Mouse (Mus musculus) midbrain, embryonic 13.5 days (tissue): ENCODE results near the gene Lonp1. TPM values are rescaled to one million over a fixed set of nuclear protein-coding genes. Genes with fewer than 3 reads are reported as not detected.

Experiments
- ATAC-seq: fragments of 200-750 bp; cut with Nextera tagmentation; 2 replicates; pipeline ENCODE4 v1.8.0; 2017; ENCODE audit warnings: mild to moderate bottlenecking, moderate TSS enrichment, moderate library complexity
- H3K27ac ChIP-seq: fragments of 300-500 bp; sonication (generic); 2 replicates; pipeline ENCODE4 v1.5.1; 2015; ENCODE audit warnings: inconsistent platforms, mild to moderate bottlenecking, moderate library complexity
- H3K27me3 ChIP-seq: fragments of 300-500 bp; sonication (generic); 2 replicates; pipeline ENCODE4 v1.6.1; 2015; ENCODE audit warnings: mild to moderate bottlenecking, inconsistent platforms
- H3K36me3 ChIP-seq: fragments of 300-500 bp; sonication (generic); 2 replicates; pipeline ENCODE4 v1.6.1; 2015; ENCODE audit warnings: mild to moderate bottlenecking, inconsistent platforms
- H3K4me1 ChIP-seq: fragments of 300-500 bp; sonication (generic); replicated peaks from 2 replicates; pipeline ENCODE4 v1.6.1; 2015; ENCODE audit warnings: inconsistent platforms
- H3K4me2 ChIP-seq: fragments of 300-500 bp; sonication (generic); replicated peaks from 2 replicates; pipeline ENCODE4 v1.6.1; 2015; ENCODE audit warnings: moderate library complexity, mild to moderate bottlenecking, inconsistent platforms
- H3K4me3 ChIP-seq: fragments of 300-500 bp; sonication (generic); replicated peaks from 2 replicates; pipeline ENCODE4 v1.5.1; 2015; ENCODE audit warnings: mild to moderate bottlenecking, inconsistent platforms
- H3K9ac ChIP-seq: fragments of 300-500 bp; sonication (generic); replicated peaks from 2 replicates; pipeline ENCODE4 v1.6.1; 2015; ENCODE audit warnings: mild to moderate bottlenecking, inconsistent platforms
- H3K9me3 ChIP-seq: fragments of 300-500 bp; sonication (generic); 2 replicates; pipeline ENCODE4 v1.6.1; 2016; ENCODE audit warnings: mild to moderate bottlenecking, inconsistent platforms
- WGBS: fragments of 180-500 bp; shearing (Covaris S2); methylation state at CpG from one replicate; pipeline ENCODE4 v1.1.7; 2015; 5-methylcytosine and 5-hydroxymethylcytosine counted together
- polyA plus RNA-seq: library from polyadenylated mRNA; unstranded; fragments of >200 nt; fragmentation: Nextera tagmentation; extraction: Ambion mirVana; gene quantifications from 2 replicates; pipeline ENCODE4 v1.2.1, GENCODE M21; 2015

Gene Lonp1
- polyA plus RNA-seq = 40.9 and 43.4 TPM in 2 replicates

- no peaks in the 10 kb centered on the region for H3K9me3 ChIP-seq
- under 1% methylated on average over 51 of the region's 51 CpGs for WGBS
- peaks cover 25% of the 10 kb centered on the region for H3K36me3 ChIP-seq
- peak within 1 kb of the TSS; percentile 71 for H3K27ac ChIP-seq
- peaks cover 27% of the 10 kb centered on the region for H3K4me1 ChIP-seq
- ATAC-seq = peak; percentile 93
- peak within 1 kb of the TSS; percentile 87 for H3K9ac ChIP-seq
- peak within 1 kb of the TSS; percentile 93 for H3K4me2 ChIP-seq
- peaks cover 4% of the 10 kb centered on the region; the same call in 1 of the 2 replicates for H3K27me3 ChIP-seq
- peak within 1 kb of the TSS; percentile 90 for H3K4me3 ChIP-seq
Measured at GRCm38 (mm10) chr17:56626754-56627470, at the start of gene Lonp1. Gene Lonp1 (minus strand): TSS chr17:56626887.

GRCm38 (mm10) chr17:56673647-56674416 is 47.1 kb upstream of the Lonp1 start:
- peak; percentile 37 for ATAC-seq
- Histone ChIP-seq H3K27ac (peak overlapping the region; percentile 85), H3K4me1 (peaks cover 46% of the 10 kb centered on the region), H3K9ac (peak overlapping the region; percentile 99), H3K4me2 (peak overlapping the region; percentile 75), H3K4me3 (peak overlapping the region; percentile 99), H3K27me3 (no peaks in the 10 kb centered on the region), H3K9me3 (no peaks in the 10 kb centered on the region), H3K36me3 (peaks cover 16% of the 10 kb centered on the region)
- WGBS = 2% methylated on average over 35 of the region's 37 CpGs

GRCm38 (mm10) chr17:56672941-56673646 is 46.4 kb upstream of the Lonp1 start, which contains the start of gene Ranbp3:
Gene Ranbp3 (plus strand): TSS chr17:56673294.
- Histone ChIP-seq H3K4me1 (peaks cover 51% of the 10 kb centered on the region), H3K4me2 (peak within 1 kb of the TSS; percentile 75), H3K36me3 (peaks cover 16% of the 10 kb centered on the region), H3K4me3 (peak within 1 kb of the TSS; percentile 99), H3K27ac (peak within 1 kb of the TSS; percentile 85), H3K9me3 (no peaks in the 10 kb centered on the region), H3K9ac (peak within 1 kb of the TSS; percentile 99), H3K27me3 (peaks cover 6% of the 10 kb centered on the region)
- WGBS = under 1% methylated on average over 56 of the region's 66 CpGs
- peak; percentile 88 for ATAC-seq

GRCm38 (mm10) chr17:56669766-56670165 is 43.1 kb upstream of the Lonp1 start:
- H3K9me3 ChIP-seq = no peaks in the 10 kb centered on the region
- no peak overlapping the region for H3K4me3 ChIP-seq
- H3K27ac ChIP-seq = no peak overlapping the region
- 87% methylated on average over 8 of the region's 8 CpGs for WGBS
- ATAC-seq = no peak
- H3K4me2 ChIP-seq = no peak overlapping the region
- H3K36me3 ChIP-seq = no peaks in the 10 kb centered on the region
- H3K9ac ChIP-seq = peak overlapping the region; percentile 32; the same call in 1 of the 2 replicates
- peaks cover 20% of the 10 kb centered on the region for H3K27me3 ChIP-seq
- H3K4me1 ChIP-seq = peaks cover 20% of the 10 kb centered on the region

- Histone ChIP-seq H3K9ac (peak overlapping the region; percentile 67), H3K27me3 (peaks cover 20% of the 10 kb centered on the region), H3K27ac (no peak overlapping the region), H3K4me3 (peak overlapping the region; percentile 40), H3K4me2 (peak overlapping the region; percentile 72), H3K36me3 (no peaks in the 10 kb centered on the region), H3K9me3 (no peaks in the 10 kb centered on the region), H3K4me1 (peaks cover 20% of the 10 kb centered on the region)
- 0 out of 2 replicates have a peak, but pooled peaks have one; percentile 28 for ATAC-seq
- WGBS = 5% methylated on average over 31 of the region's 31 CpGs
Measured at GRCm38 (mm10) chr17:56668384-56669144, 41.9 kb upstream of the Lonp1 start.

GRCm38 (mm10) chr17:56667591-56667990 is 40.9 kb upstream of the Lonp1 start:
- H3K4me3 ChIP-seq = no peak overlapping the region
- no peak overlapping the region for H3K4me2 ChIP-seq
- no peak overlapping the region for H3K27ac ChIP-seq
- H3K36me3 ChIP-seq = no peaks in the 10 kb centered on the region
- peaks cover 20% of the 10 kb centered on the region for H3K27me3 ChIP-seq
- WGBS = 78% methylated on average over 3 of the region's 3 CpGs
- ATAC-seq = no peak
- H3K9ac ChIP-seq = no peak overlapping the region
- H3K4me1 ChIP-seq = peaks cover 18% of the 10 kb centered on the region
- no peaks in the 10 kb centered on the region for H3K9me3 ChIP-seq

- no peak overlapping the region for H3K27ac ChIP-seq
- H3K9me3 ChIP-seq = no peaks in the 10 kb centered on the region
- peaks cover 20% of the 10 kb centered on the region for H3K27me3 ChIP-seq
- H3K4me2 ChIP-seq = no peak overlapping the region
- ATAC-seq = no peak
- H3K36me3 ChIP-seq = no peaks in the 10 kb centered on the region
- no peak overlapping the region for H3K4me3 ChIP-seq
- 92% methylated on average over 4 of the region's 4 CpGs for WGBS
- H3K9ac ChIP-seq = no peak overlapping the region
- H3K4me1 ChIP-seq = peaks cover 14% of the 10 kb centered on the region
Measured at GRCm38 (mm10) chr17:56666384-56666783, 39.7 kb upstream of the Lonp1 start.

GRCm38 (mm10) chr17:56664333-56664732 is 37.6 kb upstream of the Lonp1 start:
- no peaks in the 10 kb centered on the region for H3K36me3 ChIP-seq
- H3K4me1 ChIP-seq = peaks cover 14% of the 10 kb centered on the region
- peaks cover 20% of the 10 kb centered on the region for H3K27me3 ChIP-seq
- H3K27ac ChIP-seq = no peak overlapping the region
- no peak overlapping the region for H3K4me3 ChIP-seq
- no peak overlapping the region; the same call in 1 of the 2 replicates for H3K9ac ChIP-seq
- ATAC-seq = no peak
- H3K9me3 ChIP-seq = no peaks in the 10 kb centered on the region
- 2% methylated on average over 10 of the region's 10 CpGs for WGBS
- peak overlapping the region; percentile 5; the same call in 1 of the 2 replicates for H3K4me2 ChIP-seq

- no peak for ATAC-seq
- H3K4me1 ChIP-seq = peaks cover 14% of the 10 kb centered on the region
- no peaks in the 10 kb centered on the region for H3K36me3 ChIP-seq
- no peak overlapping the region for H3K9ac ChIP-seq
- no peak overlapping the region for H3K4me3 ChIP-seq
- H3K27ac ChIP-seq = no peak overlapping the region
- no peak overlapping the region for H3K4me2 ChIP-seq
- WGBS = 63% methylated on average over 3 of the region's 3 CpGs
- no peaks in the 10 kb centered on the region for H3K9me3 ChIP-seq
- peaks cover 20% of the 10 kb centered on the region for H3K27me3 ChIP-seq
Measured at GRCm38 (mm10) chr17:56663659-56664058, 37.0 kb upstream of the Lonp1 start.

- H3K36me3 ChIP-seq = no peaks in the 10 kb centered on the region
- H3K9me3 ChIP-seq = no peaks in the 10 kb centered on the region
- H3K4me3 ChIP-seq = no peak overlapping the region
- no peak overlapping the region for H3K9ac ChIP-seq
- no peak overlapping the region for H3K27ac ChIP-seq
- H3K4me2 ChIP-seq = no peak overlapping the region
- WGBS = 95% methylated on average over 6 of the region's 6 CpGs
- no peak for ATAC-seq
- no peaks in the 10 kb centered on the region for H3K27me3 ChIP-seq
- H3K4me1 ChIP-seq = no peaks in the 10 kb centered on the region
Measured at GRCm38 (mm10) chr17:56656171-56656570, 29.5 kb upstream of the Lonp1 start.

GRCm38 (mm10) chr17:56655311-56655710 is 28.6 kb upstream of the Lonp1 start:
- Histone ChIP-seq H3K9ac (no peak overlapping the region), H3K9me3 (no peaks in the 10 kb centered on the region), H3K4me2 (no peak overlapping the region), H3K4me1 (no peaks in the 10 kb centered on the region), H3K4me3 (no peak overlapping the region), H3K27me3 (no peaks in the 10 kb centered on the region), H3K27ac (no peak overlapping the region), H3K36me3 (no peaks in the 10 kb centered on the region)
- WGBS = 83% methylated on average over 3 of the region's 3 CpGs
- no peak for ATAC-seq
